Mouse (Mus musculus) MN1 (cell line): ENCODE data around the gene Ubfd1.
A peak's percentile ranks its signal among the peaks of the same experiment; 100 is the strongest.

Experiments used
- DNase-seq: peaks from one replicate; pipeline ENCODE4 v3.0.0-alpha.2; 2016; ENCODE audit warnings: low spot score

Ubfd1 gene

DNA sequence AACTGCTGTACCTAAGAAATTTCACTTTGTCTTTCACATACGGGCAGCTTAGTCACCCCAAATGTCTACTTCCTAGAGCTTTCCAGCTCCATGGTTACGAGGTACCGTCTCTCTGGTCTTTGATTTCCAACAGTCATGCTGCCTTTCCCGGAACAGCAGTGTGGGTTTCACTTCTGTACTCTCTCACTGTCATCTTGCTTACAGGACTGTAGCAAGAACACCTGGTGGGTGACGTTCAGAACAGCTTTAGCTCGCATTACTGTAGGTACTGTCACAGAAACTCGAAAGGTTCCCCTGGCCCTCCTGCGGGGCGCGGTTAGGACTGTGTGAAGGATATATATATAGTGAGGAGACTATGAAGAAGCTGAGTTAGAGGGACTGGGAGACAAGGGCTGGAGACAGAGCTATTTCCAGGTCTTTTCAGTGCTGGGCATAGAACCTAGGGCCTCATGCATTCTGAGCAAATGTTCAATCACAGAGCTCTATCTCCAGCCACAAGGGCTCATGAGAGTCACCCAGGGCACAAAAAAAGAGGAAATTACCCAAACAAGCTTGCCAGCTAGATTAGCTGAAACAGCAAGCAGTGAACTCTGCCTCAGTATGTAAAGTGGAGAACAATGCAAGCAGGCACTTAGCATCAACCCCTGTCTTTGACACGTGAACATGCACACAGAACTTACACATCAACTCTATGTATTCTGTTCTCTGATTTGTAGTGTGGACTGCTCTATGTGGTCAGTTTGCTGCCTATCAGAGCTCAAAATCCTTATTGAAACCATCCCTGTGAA, 20.4 kb downstream of the Ubfd1 start:
- DNase-seq, result no peak

DNA sequence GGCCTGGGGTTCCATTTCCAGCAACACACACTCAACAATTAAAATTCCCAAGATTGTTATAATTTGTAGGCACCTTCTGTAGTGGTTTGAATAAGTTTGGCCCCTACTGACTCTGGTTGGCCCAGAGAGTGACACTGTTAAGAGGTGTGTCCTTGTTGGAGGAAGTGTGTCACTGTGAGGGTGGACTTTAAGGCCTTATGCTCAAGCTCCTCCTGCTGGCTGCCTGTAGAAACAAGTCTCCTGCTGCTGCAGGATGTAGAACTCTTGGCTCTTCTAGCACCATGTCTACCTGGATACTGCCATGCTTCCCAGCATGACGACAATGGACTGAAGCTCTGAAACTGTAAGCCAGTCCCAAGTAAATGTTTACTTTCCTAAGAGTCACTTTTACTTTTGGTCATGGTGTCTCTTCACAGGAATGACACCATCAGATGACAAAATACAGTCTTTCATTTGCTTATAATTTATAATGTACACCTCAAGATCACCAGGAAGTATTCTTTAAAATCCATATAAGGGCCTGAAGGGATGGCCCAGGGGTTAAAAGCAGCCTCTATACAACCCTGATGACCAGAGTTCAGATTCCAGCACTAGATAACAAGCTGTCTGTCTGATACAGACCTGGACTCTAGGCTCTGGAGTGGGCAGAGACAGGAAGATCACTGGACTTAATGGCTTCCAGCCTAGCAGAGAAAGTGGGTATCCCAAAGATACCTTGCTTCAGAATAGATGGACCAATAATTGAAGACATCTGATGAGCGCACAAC, 27.8 kb downstream of the Ubfd1 start:
- no peak for DNase-seq

DNA sequence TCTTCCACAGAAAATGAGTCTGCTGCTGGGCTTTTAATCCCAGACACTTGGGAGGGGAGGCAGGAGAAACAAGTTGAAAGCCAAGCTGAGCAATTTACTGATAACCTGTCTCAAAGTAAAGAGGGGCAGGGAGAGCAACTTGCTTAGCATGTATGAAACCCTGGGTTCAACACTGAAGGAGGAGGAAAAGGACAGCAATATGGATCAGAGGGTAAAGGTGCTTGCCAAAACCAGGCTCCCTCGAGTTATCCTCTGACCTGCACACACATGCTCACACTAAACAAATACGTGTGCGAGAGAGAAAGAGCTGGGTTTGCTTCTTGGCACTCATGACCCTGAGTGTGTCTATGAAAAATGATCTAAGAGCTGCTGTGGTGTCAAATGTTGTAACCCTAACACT, 31.0 kb downstream of the Ubfd1 start:
- no peak for DNase-seq

DNA sequence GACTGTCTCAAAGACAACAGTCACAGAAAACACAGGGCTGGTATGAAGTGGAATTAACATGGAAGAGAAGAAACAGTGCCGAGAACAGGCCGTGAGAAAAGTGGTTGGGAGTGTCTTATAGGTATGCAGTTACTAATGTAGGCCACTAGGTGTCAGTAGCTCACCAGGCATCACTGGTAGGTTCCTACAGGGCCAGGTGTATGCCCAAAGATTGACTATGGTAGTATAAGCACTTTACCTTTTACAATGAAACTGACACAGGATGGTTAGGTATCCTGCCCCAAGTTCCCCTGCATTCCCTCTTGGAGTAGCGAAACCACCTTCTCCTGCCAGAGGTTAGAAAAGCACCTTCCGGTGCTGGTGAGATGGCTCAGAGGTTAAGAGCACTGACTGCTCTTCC, 32.2 kb downstream of the Ubfd1 start:
- peak; percentile 68 for DNase-seq

DNA sequence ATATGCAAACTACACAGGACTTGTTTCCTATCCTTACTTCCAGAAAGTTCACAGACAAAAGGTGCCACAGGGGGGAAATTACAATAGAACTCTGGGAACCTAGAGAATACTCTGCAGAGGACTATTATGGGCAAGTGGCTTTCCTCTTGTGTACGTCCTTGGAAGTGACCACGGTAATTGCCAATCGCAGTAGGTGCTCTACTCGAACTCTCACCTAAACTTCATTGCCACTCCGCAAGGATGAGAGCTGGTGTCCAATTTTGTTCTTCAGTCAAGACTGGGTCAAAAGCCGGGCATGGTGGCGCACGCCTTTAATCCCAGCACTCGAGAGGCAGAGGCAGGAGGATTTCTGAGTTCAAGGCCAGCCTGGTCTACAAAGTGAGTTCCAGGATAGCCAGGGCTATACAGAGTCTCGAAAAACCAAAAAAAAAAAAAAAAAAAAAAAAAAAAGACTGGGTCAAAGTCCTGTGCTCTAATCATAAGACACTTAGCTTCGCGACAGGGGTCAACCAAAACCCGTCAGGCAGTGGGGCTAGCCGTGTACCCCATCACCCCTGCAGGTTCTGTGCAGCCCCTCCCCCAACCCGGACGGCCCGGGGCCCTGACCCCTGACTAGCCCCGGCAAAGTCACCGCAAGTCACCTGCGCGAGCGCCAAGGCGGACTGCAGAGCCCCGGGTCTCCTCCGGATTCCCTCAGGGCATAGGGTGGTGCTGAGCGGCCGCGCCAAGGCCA, 34.2 kb downstream of the Ubfd1 start:
- DNase-seq, result peak; percentile 43

DNA sequence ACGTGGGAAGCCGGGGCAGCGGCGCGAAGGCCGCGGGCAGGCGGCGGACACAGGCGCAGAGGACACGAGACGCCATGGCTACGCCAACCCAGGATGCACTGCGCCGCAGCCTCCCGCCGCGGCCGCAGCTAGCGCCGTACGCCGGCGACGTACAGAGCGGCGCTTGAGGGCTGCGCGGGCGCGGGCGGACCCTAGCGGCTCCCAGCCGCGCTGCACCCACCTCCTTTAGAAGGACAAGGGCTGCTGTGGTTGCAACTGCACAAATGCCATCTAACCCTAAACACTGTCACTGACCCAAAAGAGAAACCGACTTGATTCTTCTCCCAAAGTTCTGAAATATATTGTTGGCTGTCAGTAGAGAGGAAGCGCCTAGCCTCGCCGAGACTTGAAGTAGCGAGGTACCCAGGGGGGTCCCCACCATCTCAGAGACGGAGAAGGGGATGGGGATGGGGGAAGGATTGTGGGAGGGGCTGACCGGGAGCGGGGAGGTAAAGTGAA, 34.8 kb downstream of the Ubfd1 start, which contains the start of gene Ndufab1:
Gene Ndufab1, minus strand, starts transcription at position 140 of the 498 bp plus-strand sequence.
- DNase-seq, result peak; percentile 95

DNA sequence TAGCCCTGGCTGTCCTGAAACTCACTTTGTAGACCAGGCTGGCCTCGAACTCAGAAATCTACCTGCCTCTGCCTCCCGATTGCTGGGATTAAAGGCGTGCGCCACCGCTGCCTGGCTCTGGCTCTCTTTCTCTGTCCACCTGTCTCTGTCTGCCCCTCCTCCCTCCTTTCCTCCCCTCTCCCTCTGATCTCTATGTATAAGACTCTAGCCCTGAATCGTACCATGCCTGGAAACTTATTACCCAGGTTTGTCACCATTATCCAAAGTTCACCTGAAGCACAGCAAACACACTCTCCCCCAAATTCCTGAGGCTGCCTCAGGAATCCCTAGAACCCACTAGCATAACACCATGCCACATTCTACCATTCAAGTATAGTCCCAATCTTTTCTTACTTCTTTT, 41.2 kb downstream of the Ubfd1 start:
- DNase-seq, result no peak

DNA sequence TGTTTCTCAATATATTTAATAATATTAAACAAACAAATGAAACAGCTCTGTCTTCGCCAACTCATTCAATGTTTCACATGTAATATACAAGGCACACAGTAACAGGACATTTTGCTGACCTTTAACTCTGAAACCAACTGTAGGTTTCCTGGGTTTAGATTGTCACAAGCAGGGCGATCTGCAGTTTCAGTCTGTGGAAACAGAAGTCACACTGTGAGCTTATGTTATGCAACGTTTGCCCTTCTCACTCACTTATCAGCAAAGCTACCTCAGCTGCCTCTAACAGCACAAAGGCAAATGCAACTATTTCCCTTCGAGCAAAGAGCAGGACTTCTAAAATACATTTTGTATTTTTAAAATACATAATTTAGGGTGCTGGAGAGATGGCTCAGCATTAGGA, 56.5 kb downstream of the Ubfd1 start:
- DNase-seq, result no peak

DNA sequence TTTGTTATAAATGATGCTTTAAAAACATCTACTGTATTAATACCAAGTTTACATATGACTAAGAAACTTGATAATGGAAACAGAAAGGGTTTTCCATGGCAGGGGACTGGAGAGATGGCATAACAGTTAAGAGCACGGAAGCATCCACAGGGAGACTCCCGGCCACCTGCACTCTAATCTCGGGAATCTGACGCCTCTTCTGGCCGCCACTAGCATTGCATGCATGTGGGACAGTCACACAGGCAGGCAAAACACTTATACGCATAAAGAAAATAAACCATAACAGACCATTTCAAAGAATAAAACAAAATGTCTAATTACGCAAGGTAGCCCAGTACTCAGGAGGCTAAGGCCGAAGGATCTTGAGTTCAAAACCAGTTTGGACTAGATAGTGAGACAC, 58.7 kb downstream of the Ubfd1 start:
- no peak for DNase-seq

DNA sequence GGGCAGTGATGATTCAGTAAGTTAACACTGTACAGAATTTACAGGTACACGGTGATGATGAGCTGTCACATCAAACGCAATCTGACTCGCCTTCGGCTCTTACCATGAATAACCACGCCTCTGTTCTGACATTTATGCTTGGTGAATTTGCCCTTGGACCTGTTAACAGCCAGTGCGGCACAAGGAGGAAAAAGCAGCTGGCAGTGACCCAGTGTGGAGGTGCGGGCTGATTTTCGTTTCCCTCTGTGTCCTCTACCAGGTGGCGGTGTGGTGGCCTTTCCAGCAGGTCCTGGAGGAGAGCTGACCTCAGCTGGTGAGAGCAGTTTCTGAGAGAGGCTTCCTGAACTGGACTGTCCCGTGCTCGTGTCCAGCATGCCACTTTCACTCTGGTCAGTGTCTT, 60.0 kb downstream of the Ubfd1 start:
- DNase-seq, result no peak
